Mouse (Mus musculus) left cerebral cortex, postnatal 10 days (tissue): ENCODE results near the gene Stmn1. TPM values are rescaled to one million over a fixed set of nuclear protein-coding genes. Genes with fewer than 3 reads are reported as not detected.
A peak's percentile ranks its signal among the peaks of the same experiment; 100 is the strongest.

Experiments used
- DNase-seq, 2 experiments: peaks; one replicate each; pipeline ENCODE4 v3.0.0; 2021 to 2022; ENCODE audit warnings: low spot score in 2 of 2, mixed read lengths in 1 of 2; ENCODE audit errors: extremely low spot score in 1 of 2
- intact Hi-C: fragments of 180-260 bp; cut with DNase I; formaldehyde crosslinking; loops from one replicate; pipeline ENCODE4 v1.15.1; 2025
- microRNA-seq: library from miRNA; unstranded; fragments of <30 nt; microRNA quantifications from one replicate; pipeline ENCODE4 v1.2.0, GENCODE M21; 2022
- total RNA-seq, 2 experiments: library from RNA; stranded (reverse); gene quantifications; 2 replicates each; pipeline ENCODE4 v1.2.3; 2021

The Stmn1 gene
- total RNA-seq, 2 experiments from 2014 or later: 1,910 to 2,141 TPM

GRCm38 (mm10) chr4:134501095-134501494, 33.0 kb downstream of the Stmn1 start:
- intact Hi-C loops: no loop called here

GRCm38 (mm10) chr4:134503686-134504357, 35.7 kb downstream of the Stmn1 start:
- intact Hi-C loops: no loop called here
- no peak for DNase-seq

More at GRCm38 (mm10) chr4:134501095-134501494, 33.0 kb downstream of the Stmn1 start:
- no peak for DNase-seq

DNA sequence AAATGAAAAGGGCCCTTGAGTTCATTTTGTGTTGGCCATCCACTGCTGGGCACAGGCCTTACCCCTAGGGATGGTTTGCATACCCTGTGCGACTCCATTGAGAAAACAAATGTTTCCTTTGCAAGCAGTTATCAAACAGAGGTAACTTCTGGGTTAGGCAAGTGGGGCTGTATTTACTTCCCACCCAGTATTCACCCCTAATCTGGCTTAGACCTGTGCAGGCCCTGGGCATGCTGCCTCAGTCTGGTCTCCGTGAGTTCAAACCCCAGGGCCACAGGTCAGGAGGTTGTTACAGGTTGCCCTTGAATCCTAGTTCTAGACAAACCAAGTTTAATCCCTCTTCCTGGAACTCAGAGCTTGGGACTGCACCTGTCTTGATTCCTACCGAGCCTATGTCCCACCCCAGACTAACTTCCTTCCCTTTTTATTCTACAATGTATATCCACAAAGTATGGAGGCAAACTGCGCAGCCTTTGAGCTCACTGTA, 37.2 kb downstream of the Stmn1 start:
- intact Hi-C loops: no loop called here
- no peak for DNase-seq

DNA sequence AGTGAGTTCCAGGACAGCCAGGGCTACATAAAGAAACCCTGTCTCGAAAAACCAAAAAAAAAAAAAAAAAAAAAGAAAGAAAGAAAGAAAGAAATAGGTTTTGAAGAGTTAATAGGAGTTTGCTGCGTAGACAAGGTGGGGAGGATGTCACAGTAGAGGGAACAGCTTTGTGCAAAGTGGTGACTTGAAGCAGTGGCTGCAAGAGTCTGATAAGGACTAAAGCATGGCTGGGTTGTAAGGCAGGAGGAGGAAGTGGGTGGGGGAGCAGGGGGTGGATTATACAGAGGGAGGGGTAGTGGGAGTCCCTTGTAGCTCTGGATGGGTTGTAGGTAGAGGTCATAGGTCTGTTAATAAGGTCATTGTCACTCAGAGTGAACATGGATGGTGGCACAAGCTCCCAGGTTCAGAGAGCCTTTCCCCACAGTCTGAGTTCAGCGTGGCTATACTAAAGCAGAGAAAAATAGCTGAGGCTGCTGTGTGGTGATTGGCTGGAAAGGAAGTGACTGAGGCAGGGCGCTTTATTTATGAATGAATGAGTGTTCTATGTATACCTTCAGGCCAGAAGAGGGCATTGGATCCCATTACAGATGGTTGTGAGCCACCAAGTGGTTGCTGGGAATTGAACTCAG, 38.0 kb downstream of the Stmn1 start:
- DNase-seq: no peak
- intact Hi-C loops: no loop called here

GRCm38 (mm10) chr4:134506713-134507112, 38.6 kb downstream of the Stmn1 start:
- intact Hi-C loops: no loop called here
- no peak for DNase-seq

DNA sequence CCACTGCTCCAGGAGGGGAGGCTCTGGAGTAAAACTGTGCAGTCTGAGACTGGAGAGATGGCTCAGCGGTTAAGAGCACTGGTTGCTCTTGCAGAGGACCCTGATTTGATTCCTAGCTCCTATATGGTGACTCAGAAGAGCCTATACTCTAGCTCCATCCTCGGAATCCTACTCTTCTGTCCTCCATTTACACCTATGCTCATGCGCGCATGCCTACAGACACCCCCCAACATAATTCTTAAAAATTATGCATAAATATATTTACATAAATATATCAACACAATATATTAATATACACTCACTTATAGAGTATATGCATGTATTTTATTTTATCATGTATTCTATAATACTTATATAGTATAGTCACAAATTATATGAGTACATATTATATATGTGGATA, 42.3 kb downstream of the Stmn1 start:
- no peak for DNase-seq
- intact Hi-C loops: no loop called here

- DNase-seq: peak; percentile 67 to 96
- intact Hi-C loops: no loop called here
Observed at GRCm38 (mm10) chr4:134510845-134511411, 42.8 kb downstream of the Stmn1 start, which contains the start of gene Aunip. Gene Aunip, plus strand, starts transcription at chr4:134510999.

- no peak for DNase-seq
- intact Hi-C loops: no loop called here
Observed at GRCm38 (mm10) chr4:134511730-134512129, 43.6 kb downstream of the Stmn1 start.

DNA sequence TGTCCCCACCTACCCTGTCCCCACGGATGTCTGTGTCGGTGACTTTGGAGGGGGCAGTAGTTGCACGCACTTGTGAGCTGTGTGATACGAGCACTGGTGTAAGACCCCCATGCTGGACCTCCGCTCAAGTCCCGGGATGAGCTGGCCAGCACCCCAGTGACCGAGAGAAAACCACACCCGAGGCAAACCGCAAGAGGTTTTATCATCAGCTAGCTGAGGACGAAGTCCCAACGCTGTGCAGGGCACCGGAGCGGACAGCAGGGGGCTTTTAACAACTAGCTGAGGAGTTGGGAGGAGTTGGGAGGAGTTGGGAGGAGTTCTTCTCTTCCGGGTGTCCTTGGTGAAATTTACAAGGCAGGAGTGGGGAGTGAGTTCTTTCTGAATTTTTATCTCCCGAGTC, 44.7 kb downstream of the Stmn1 start:
- DNase-seq: peak in 1 of 2 experiments; percentile 85
- intact Hi-C loops: no loop called here

DNA sequence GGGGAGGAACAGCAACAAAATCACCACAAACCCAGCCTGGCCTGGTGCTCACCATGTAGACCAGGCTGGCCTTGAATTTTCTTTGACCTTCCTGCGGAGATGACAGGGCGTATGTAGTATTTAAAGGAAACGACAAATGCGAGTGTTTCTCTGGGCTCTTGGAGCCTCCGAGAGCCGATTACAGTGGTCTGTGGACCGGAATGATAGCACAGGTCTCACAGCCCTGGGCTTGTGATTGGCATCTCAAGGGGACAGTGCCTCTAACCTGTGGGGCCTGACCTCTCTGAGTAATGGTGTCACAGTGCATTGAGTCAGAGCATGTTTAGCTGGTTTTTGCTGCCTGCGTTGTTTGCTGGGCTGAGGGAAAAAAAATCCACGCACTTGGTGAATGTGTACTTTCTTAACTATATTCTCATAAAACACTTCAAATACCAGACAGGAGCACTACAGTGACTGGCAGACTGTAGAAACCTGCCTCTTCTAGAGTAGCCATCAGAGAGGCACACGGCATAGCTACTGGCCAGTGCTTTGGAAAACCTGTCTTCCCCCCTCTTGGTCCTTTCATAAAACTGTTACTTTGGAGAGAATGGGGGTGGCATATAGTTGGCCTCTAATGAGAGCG, 46.3 kb downstream of the Stmn1 start:
- intact Hi-C loops: no loop called here
- DNase-seq: peak in 1 of 2 experiments; percentile 12

GRCm38 (mm10) chr4:134515614-134516013, 47.5 kb downstream of the Stmn1 start:
- no peak for DNase-seq
- intact Hi-C loops: no loop called here

DNA sequence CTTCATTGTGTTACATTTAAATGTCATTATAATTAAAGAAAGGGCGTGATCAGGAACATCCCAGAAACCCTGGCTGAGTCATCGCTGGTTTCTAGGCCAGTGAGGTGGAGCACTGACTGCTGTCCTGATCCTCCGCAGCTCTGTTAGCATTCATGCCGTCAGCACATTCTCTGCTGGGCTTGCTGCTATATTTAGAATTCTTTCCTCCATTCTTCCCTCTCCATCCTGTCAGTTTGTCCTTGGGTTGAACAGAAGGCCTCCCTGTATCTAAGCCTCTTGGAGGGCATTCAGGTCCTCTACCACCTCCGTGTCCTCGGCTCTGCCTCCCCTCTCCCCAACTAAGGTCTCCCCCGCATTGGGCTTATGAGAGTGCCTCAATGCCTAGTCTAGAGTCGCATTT, 48.9 kb downstream of the Stmn1 start:
- DNase-seq: no peak
- intact Hi-C loops: no loop called here

DNA sequence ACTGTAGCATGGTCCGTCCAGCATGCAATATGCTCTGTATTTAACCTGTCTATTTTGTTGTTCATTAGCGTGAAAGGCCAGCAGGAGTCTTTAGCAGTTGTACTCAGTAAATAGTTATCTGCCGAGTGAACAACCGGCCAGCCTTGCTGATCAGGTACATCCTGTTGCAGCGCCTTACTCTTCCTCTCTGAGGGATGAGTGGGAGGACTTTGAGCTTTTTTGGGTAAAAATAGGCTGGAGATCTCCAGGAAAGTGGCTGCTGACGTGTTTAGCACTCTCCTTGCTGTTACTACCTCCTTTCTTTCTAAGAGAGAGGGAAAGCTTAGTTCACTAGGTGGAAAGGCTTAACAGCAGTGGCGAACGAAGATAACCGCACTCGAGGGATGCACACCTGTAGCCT, 49.6 kb downstream of the Stmn1 start:
- no peak for DNase-seq
- intact Hi-C loops: no loop called here

DNA sequence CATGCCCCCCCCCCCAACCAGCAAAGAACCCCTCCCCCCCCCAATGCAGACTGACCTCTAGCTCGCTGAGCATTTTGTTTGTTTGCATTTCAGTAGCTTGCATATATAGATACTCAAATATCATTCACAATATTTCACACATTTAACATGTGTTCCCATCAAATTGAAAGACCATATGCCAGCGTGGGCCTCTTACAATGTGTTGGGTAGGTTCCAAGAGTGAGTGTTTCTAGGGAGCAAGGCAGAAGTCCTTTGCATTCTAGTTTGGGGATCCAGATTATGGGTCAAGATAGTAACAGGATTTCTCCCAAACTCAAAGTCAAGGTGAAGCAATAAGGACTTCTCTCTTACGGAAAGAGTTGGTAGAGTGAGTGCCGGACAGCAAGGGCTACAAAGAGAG, 50.4 kb downstream of the Stmn1 start:
- DNase-seq: no peak
- intact Hi-C loops: no loop called here

DNA sequence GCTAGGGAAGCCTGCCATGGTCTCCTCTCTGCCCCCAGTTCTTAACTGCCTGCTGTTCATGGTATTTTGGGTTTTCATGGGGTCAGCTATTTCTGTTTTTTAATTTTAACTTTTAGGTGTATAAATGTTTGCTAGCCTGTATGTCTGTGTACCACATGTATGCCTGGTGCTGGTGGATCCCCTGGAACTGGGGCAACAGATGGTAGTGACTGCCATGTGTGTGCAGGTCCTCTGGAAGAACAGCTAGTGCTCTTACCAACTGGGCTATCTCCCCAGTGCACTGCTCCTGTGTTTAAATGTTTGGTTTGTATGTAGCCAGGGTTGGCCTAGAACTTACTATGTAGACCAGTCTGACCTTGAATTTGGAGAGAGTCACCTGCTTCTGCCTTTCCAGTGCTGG, 51.2 kb downstream of the Stmn1 start:
- DNase-seq: no peak
- intact Hi-C loops: no loop called here

Small RNA genes lying within 50 kb of the gene (microRNA-seq; reads per million reads assigned to microRNA genes)
- 3.4 reads per million, percentile 7 among the genes with 10 or more reads in this experiment for gene Gm23634

Other genes starting within 250 kb of the Stmn1 start
- gene Catsper4, start 240.9 kb upstream of the Stmn1 start, total RNA-seq: not detected
- gene Cnksr1, start 229.9 kb upstream of the Stmn1 start, total RNA-seq: under 1 TPM; 0.24 to 0.61 TPM
- gene E130218I03Rik, start 224.7 kb upstream of the Stmn1 start, total RNA-seq: not detected
- 10 to 100 TPM; 13.4 to 13.7 TPM for gene Zfp593, start 222.7 kb upstream of the Stmn1 start, total RNA-seq
- gene Gm30191, start 221.4 kb upstream of the Stmn1 start, total RNA-seq: not detected
- 1 to 10 TPM; 3.3 to 3.7 TPM for gene Grrp1, start 214.2 kb upstream of the Stmn1 start, total RNA-seq
- 10 to 100 TPM; 26.1 to 26.2 TPM for gene Pdik1l, start 180.4 kb upstream of the Stmn1 start, total RNA-seq
- under 1 TPM; 0.66 to 0.87 TPM for gene Trim63, start 153.2 kb upstream of the Stmn1 start, total RNA-seq
- gene Slc30a2, start 125.1 kb upstream of the Stmn1 start, total RNA-seq: not detected
- gene Extl1, start 84.5 kb upstream of the Stmn1 start, total RNA-seq: 10 to 100 TPM; 29.6 to 31.2 TPM
- gene Pafah2, start 72.0 kb upstream of the Stmn1 start, total RNA-seq: 10 to 100 TPM; 11.3 to 12.9 TPM
- gene Paqr7, start 28.4 kb downstream of the Stmn1 start, total RNA-seq: 10 to 100 TPM; 44.2 to 51.7 TPM
- 1 to 10 TPM in 1 of 2 experiments, under 1 TPM in 1; 0.88 to 1.0 TPM for gene Aunip, start 42.7 kb downstream of the Stmn1 start, total RNA-seq
- gene Mtfr1l, start 67.1 kb downstream of the Stmn1 start, total RNA-seq: 10 to 100 TPM; 82.8 to 84.5 TPM
- 10 to 100 TPM; 17.6 to 19.7 TPM for gene Selenon, start 83.8 kb downstream of the Stmn1 start, total RNA-seq
- gene Man1c1, start 236.0 kb downstream of the Stmn1 start, total RNA-seq: 10 to 100 TPM; 19.9 to 20.1 TPM